Mouse (Mus musculus): ENCODE measurements at regions not wholly inside any gene's neighbourhood (a gene's known extent, or its start where the extent isn't known, plus 50 kb on each side); places are given as distances from the start of the nearest gene placed in this dataset.

DNA sequence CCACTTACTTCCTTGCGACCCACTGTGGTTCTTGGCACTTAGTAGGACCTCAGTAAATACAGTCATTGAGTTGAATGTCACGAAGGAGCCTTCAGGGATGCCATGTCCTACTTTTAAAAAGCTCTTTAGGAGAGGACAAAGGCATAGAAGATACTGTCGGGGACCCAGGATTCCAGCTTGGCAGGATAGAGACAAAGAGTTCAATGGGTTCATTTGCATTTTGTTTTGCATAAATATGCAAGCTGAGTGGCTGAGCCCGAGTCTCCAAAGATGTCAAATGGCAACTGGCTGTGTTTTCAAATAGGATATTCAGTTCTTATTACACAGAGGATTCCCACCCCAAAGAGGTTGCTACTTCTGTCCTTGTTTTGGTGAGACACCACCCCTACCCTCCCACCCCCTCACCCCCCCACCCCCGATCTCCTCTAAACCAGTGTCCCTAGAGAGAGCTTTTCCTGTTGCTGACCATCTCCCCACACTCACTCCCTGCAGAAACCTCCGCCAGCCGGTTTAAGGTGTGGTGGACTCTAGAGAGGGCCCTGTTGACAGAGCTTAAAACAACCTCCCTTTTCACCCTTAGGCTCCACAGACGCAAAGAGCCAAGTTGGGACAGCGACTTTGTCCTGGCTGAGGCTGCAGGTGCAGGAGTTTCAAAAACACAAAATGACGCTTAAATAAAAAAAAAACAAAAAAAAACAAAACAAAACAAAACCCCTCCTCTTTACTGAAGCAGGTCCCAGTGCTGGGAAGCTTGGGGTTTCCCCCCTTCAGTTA is 57.9 kb downstream of the Sox9 start:
- 20% methylated on average over 10 of the region's 10 CpGs for WGBS
- H3K4me3 ChIP-seq (ENCODE audit: low read depth, low read length): no peak overlapping the region
- H3K4me2 ChIP-seq (replicated peaks; ENCODE audit: low read depth, low read length): peak overlapping the region; percentile 16; the same call in 1 of the 2 replicates
- H3K27me3 ChIP-seq (ENCODE audit: control insufficient read depth, insufficient read depth, low read length): no peaks in the 10 kb centered on the region
- H3K9me3 ChIP-seq (ENCODE audit: control insufficient read depth, low read depth, low read length): no peaks in the 10 kb centered on the region
- ATAC-seq (ENCODE audit: insufficient number of reproducible peaks, insufficient read depth, low FRiP score, low read depth): no peak
- peaks cover 5% of the 10 kb centered on the region; the same call in 1 of the 2 replicates for H3K4me1 ChIP-seq (ENCODE audit: control insufficient read depth, insufficient read depth, low read length)
- H3K9ac ChIP-seq (replicated peaks; ENCODE audit: low read depth, low read length): no peak overlapping the region
- no peak overlapping the region for H3K27ac ChIP-seq (ENCODE audit: low read length)
- H3K36me3 ChIP-seq (ENCODE audit: control insufficient read depth, insufficient read depth, low read length): no peaks in the 10 kb centered on the region

DNA sequence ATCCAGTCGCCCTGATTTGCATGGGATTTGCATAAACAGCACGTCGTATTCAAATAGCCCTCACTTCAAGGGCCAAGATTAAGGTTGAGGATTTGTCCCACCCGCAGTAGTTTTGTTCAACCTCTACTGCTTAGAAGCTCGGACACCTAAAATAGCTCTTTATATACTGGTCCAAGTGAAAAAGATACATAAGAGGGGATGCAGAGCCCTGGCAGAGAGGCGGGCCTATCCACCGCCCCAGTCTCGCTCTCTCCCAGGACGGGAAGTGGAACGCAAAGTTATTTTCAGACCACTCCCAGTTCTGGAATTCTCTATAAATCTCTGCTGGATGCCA is 58.4 kb downstream of the Sox9 start:
- H3K4me1 ChIP-seq (ENCODE audit: control insufficient read depth, insufficient read depth, low read length): peaks cover 2% of the 10 kb centered on the region; the same call in 1 of the 2 replicates
- WGBS: 11% methylated on average over 10 of the region's 10 CpGs
- ATAC-seq (ENCODE audit: insufficient number of reproducible peaks, insufficient read depth, low FRiP score, low read depth): no peak
- H3K9me3 ChIP-seq (ENCODE audit: control insufficient read depth, low read depth, low read length): no peaks in the 10 kb centered on the region
- no peak overlapping the region for H3K4me3 ChIP-seq (ENCODE audit: low read depth, low read length)
- H3K36me3 ChIP-seq (ENCODE audit: control insufficient read depth, insufficient read depth, low read length): no peaks in the 10 kb centered on the region
- no peaks in the 10 kb centered on the region for H3K27me3 ChIP-seq (ENCODE audit: control insufficient read depth, insufficient read depth, low read length)
- H3K4me2 ChIP-seq (replicated peaks; ENCODE audit: low read depth, low read length): peak overlapping the region; percentile 16; the same call in 1 of the 2 replicates
- H3K27ac ChIP-seq (ENCODE audit: low read length): no peak overlapping the region
- H3K9ac ChIP-seq (replicated peaks; ENCODE audit: low read depth, low read length): no peak overlapping the region

DNA sequence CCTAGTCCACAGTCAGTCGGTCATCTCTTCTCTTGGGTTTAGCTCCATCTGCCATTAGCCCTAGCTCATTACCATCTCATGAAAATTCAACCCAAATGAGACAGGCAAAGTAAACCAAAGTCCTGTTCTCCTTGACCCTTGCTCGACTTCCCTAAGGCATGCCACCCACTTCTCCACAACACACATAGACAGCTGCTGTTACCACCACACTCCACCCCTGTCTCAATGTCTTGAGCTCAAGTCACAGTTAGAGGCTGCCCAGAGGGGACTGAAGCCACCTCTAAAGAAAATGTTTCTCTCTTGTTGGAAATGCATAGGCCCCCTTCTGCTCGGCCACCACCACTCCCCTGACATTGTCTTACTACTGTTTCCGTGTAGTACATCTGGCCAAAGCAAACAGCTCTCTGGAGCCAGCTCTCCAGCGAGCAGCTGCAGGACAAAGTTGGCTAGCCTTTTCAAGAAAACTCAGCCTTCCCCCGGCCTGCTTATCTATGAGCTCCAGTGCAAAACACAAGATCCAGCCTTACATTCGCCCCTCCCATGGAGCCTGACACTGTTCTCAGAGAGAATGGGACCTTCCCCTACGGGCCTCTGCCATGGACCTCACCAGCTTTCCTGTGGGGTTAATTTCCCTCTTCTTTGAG is 62.4 kb downstream of the Sox9 start:
- no peak overlapping the region for H3K4me3 ChIP-seq (ENCODE audit: low read depth, low read length)
- 64% methylated on average over 8 of the region's 8 CpGs for WGBS
- no peak overlapping the region for H3K9ac ChIP-seq (replicated peaks; ENCODE audit: low read depth, low read length)
- H3K4me1 ChIP-seq (ENCODE audit: control insufficient read depth, insufficient read depth, low read length): no peaks in the 10 kb centered on the region
- H3K9me3 ChIP-seq (ENCODE audit: control insufficient read depth, low read depth, low read length): no peaks in the 10 kb centered on the region
- no peak for ATAC-seq (ENCODE audit: insufficient number of reproducible peaks, insufficient read depth, low FRiP score, low read depth)
- no peaks in the 10 kb centered on the region for H3K36me3 ChIP-seq (ENCODE audit: control insufficient read depth, insufficient read depth, low read length)
- no peaks in the 10 kb centered on the region for H3K27me3 ChIP-seq (ENCODE audit: control insufficient read depth, insufficient read depth, low read length)
- no peak overlapping the region for H3K27ac ChIP-seq (ENCODE audit: low read length)
- no peak overlapping the region for H3K4me2 ChIP-seq (replicated peaks; ENCODE audit: low read depth, low read length)

DNA sequence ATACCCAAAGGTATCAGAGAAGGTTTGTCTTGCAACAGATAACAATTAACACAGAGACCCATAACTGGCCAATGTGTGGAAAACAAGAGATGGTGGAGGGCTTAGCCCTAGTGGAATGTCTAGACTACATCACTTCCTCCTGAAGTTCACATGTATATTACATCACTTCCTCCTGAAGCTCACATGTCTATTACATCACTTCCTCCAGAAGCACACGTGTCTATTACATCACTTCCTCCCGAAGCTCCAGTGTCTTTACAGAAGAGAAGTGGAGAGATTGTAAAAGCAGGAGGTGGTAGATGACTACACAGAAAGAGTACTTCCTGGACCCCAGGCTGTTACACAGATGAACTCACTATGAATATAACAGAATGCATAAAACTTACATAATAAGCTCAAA is 65.1 kb downstream of the Sox9 start:
- Histone ChIP-seq H3K4me2 (replicated peaks; ENCODE audit: low read depth, low read length) (no peak overlapping the region), H3K4me1 (ENCODE audit: control insufficient read depth, insufficient read depth, low read length) (no peaks in the 10 kb centered on the region), H3K4me3 (ENCODE audit: low read depth, low read length) (no peak overlapping the region), H3K9ac (replicated peaks; ENCODE audit: low read depth, low read length) (no peak overlapping the region), H3K9me3 (ENCODE audit: control insufficient read depth, low read depth, low read length) (no peaks in the 10 kb centered on the region), H3K27ac (ENCODE audit: low read length) (no peak overlapping the region), H3K36me3 (ENCODE audit: control insufficient read depth, insufficient read depth, low read length) (no peaks in the 10 kb centered on the region), H3K27me3 (ENCODE audit: control insufficient read depth, insufficient read depth, low read length) (no peaks in the 10 kb centered on the region)
- 96% methylated on average over 2 of the region's 2 CpGs for WGBS
- ATAC-seq (ENCODE audit: insufficient number of reproducible peaks, insufficient read depth, low FRiP score, low read depth): no peak

DNA sequence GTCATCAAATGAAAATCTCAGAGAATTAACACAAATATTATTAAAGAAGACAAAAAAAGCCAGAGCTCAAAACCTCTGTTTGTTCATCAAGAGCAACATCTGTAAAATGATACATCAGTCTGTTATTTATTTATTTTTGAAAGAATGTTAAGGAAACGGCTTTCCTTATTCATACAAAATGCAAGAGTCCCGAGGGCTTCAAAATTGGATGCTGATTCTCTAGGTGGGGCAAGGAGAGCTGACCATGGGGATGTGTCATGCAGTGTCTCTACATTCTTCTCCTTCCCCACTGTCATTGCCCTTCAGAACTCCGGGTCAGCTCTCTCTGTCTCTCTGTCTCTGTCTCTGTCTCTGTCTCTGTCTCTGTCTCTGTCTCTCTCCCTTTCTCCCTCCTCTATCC is 65.8 kb downstream of the Sox9 start:
- Histone ChIP-seq H3K4me1 (ENCODE audit: control insufficient read depth, insufficient read depth, low read length) (no peaks in the 10 kb centered on the region), H3K27me3 (ENCODE audit: control insufficient read depth, insufficient read depth, low read length) (no peaks in the 10 kb centered on the region), H3K36me3 (ENCODE audit: control insufficient read depth, insufficient read depth, low read length) (no peaks in the 10 kb centered on the region), H3K27ac (ENCODE audit: low read length) (no peak overlapping the region), H3K4me3 (ENCODE audit: low read depth, low read length) (no peak overlapping the region), H3K9ac (replicated peaks; ENCODE audit: low read depth, low read length) (no peak overlapping the region), H3K4me2 (replicated peaks; ENCODE audit: low read depth, low read length) (no peak overlapping the region), H3K9me3 (ENCODE audit: control insufficient read depth, low read depth, low read length) (no peaks in the 10 kb centered on the region)
- no peak for ATAC-seq (ENCODE audit: insufficient number of reproducible peaks, insufficient read depth, low FRiP score, low read depth)
- WGBS: 76% methylated on average over 3 of the region's 3 CpGs

DNA sequence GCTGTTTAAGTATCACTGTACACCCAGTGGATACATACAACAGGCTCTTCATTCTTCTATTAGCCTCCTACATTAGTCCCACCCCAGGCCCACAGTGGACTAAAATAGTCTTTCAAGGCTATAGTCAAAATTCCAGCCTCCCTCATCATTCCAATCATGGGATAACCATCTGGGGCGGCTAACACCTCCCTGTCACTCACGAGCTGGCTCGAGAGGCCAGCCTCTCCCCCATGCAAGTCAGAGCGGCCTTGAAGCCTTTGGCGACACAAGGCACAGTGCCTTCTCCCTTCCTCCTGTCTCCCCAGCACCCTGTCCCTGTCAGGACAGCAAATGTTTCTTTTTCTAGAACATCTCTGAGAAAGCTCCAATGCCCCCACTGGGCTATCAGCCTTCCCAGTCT is 68.0 kb downstream of the Sox9 start:
- no peak for ATAC-seq (ENCODE audit: insufficient number of reproducible peaks, insufficient read depth, low FRiP score, low read depth)
- 72% methylated on average over 5 of the region's 5 CpGs for WGBS
- Histone ChIP-seq H3K9me3 (ENCODE audit: control insufficient read depth, low read depth, low read length) (no peaks in the 10 kb centered on the region), H3K4me2 (replicated peaks; ENCODE audit: low read depth, low read length) (no peak overlapping the region), H3K4me3 (ENCODE audit: low read depth, low read length) (no peak overlapping the region), H3K27ac (ENCODE audit: low read length) (no peak overlapping the region), H3K4me1 (ENCODE audit: control insufficient read depth, insufficient read depth, low read length) (no peaks in the 10 kb centered on the region), H3K36me3 (ENCODE audit: control insufficient read depth, insufficient read depth, low read length) (no peaks in the 10 kb centered on the region), H3K27me3 (ENCODE audit: control insufficient read depth, insufficient read depth, low read length) (no peaks in the 10 kb centered on the region), H3K9ac (replicated peaks; ENCODE audit: low read depth, low read length) (no peak overlapping the region)

DNA sequence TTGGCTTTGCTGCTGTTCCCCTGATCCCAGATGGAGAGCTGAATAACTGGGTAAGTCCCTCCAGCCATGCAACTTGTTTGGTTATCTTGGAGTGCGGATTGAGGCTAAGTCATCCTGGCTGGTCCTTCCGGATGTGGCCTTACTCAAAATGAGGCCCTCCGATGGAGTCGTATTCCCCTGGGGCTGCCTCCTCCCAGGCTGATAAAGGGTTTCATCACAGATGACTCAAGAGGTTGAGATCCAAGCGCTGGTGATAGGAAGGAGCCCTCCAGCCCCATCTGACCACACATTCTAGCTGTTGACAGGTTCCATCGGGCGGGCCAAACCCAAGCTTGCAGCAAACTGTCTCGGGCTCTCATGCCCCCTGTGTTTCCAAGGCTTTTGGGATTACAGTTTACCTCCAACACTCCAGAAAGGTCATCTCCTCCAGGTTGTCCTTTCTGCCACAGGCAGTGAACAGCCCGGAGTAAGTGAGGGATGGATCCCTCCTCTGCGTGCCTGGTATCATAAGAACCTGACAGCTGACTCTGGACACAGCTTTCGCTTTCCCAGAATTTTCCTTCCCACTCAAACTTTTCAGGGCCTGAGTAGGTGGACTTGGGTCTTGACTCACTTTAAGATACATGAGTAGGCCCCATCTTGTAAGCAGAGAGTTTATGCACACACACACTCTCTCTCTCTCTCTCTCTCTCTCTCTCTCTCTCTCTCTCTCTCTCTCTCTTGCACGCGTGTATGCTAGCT is 68.7 kb downstream of the Sox9 start:
- Histone ChIP-seq H3K4me3 (ENCODE audit: low read depth, low read length) (no peak overlapping the region), H3K4me2 (replicated peaks; ENCODE audit: low read depth, low read length) (no peak overlapping the region), H3K9me3 (ENCODE audit: control insufficient read depth, low read depth, low read length) (no peaks in the 10 kb centered on the region), H3K27me3 (ENCODE audit: control insufficient read depth, insufficient read depth, low read length) (no peaks in the 10 kb centered on the region), H3K4me1 (ENCODE audit: control insufficient read depth, insufficient read depth, low read length) (no peaks in the 10 kb centered on the region), H3K9ac (replicated peaks; ENCODE audit: low read depth, low read length) (no peak overlapping the region), H3K27ac (ENCODE audit: low read length) (no peak overlapping the region), H3K36me3 (ENCODE audit: control insufficient read depth, insufficient read depth, low read length) (no peaks in the 10 kb centered on the region)
- no peak for ATAC-seq (ENCODE audit: insufficient number of reproducible peaks, insufficient read depth, low FRiP score, low read depth)
- 82% methylated on average over 13 of the region's 13 CpGs for whole genome bisulfite sequencing

DNA sequence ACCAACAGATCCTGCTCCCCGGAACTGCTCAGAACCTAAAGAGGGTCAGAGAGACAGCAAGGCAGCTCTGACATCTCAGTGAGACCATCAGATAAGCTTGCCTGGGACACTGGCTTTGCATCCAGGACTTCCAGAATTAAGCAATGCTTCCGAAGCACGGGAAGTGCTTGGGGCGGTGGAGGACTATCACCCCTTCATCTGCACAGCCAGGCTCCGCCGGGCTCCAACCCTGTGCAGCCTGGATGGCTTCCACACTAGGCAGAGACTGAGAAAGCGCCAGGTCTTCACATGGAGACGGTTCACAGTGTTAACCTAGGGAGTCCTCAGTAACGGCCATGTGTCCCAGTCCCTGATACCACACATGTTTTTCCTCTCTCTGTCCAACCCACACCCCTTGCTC is 69.3 kb downstream of the Sox9 start:
- no peak overlapping the region for H3K4me3 ChIP-seq (ENCODE audit: low read depth, low read length)
- 83% methylated on average over 9 of the region's 9 CpGs for WGBS
- no peak for ATAC-seq (ENCODE audit: insufficient number of reproducible peaks, insufficient read depth, low FRiP score, low read depth)
- H3K4me1 ChIP-seq (ENCODE audit: control insufficient read depth, insufficient read depth, low read length): no peaks in the 10 kb centered on the region
- H3K9me3 ChIP-seq (ENCODE audit: control insufficient read depth, low read depth, low read length): no peaks in the 10 kb centered on the region
- no peak overlapping the region for H3K4me2 ChIP-seq (replicated peaks; ENCODE audit: low read depth, low read length)
- H3K9ac ChIP-seq (replicated peaks; ENCODE audit: low read depth, low read length): no peak overlapping the region
- no peaks in the 10 kb centered on the region for H3K27me3 ChIP-seq (ENCODE audit: control insufficient read depth, insufficient read depth, low read length)
- H3K36me3 ChIP-seq (ENCODE audit: control insufficient read depth, insufficient read depth, low read length): no peaks in the 10 kb centered on the region
- H3K27ac ChIP-seq (ENCODE audit: low read length): no peak overlapping the region
